Mouse (Mus musculus): Measurements from ENCODE around the gene Tecpr1. TPM values are rescaled to one million over a fixed set of nuclear protein-coding genes. Genes with fewer than 3 reads are reported as not detected.

The Tecpr1 gene
- polyA plus RNA-seq, 1 experiment from 2014 or later, result 15.4 TPM

GRCm38 (mm10) chr5:144146898-144147297 is 76.5 kb downstream of the Tecpr1 start:
- DNase-seq (ENCODE audit: low spot score) (no peak), ATAC-seq (ENCODE audit: low FRiP score, low TSS enrichment) (no peak)
- Histone ChIP-seq H3K27me3 (ENCODE audit: control insufficient read depth, insufficient read depth, low read length) (no peaks in the 10 kb centered on the region), H3K9ac (ENCODE audit: low read length) (no peak overlapping the region), H3K4me3 (ENCODE audit: low read depth, low read length) (no peak overlapping the region), H3K27ac (replicated peaks) (no peak overlapping the region), H3K36me3 (ENCODE audit: control insufficient read depth, insufficient read depth, low read length) (peaks cover 14% of the 10 kb centered on the region), H3K4me1 (replicated peaks; ENCODE audit: control insufficient read depth, insufficient read depth) (no peaks in the 10 kb centered on the region), H3K9me3 (ENCODE audit: control insufficient read depth, low read length) (no peaks in the 10 kb centered on the region), H3K4me2 (replicated peaks; ENCODE audit: low read depth) (no peak overlapping the region)
- TF ChIP-seq CTCF (IDR thresholded peaks at IDR 0.05; ENCODE audit: low read depth) (no peak), EP300 (optimal IDR thresholded peaks at IDR 0.05) (no peak)

Other genes starting within 250 kb of the Tecpr1 start
- 57.1 and 59.6 TPM in 2 replicates for gene Ccz1, start 208.7 kb downstream of the Tecpr1 start, polyA plus RNA-seq (2015; fragmentation: Nextera tagmentation; extraction: Ambion mirVana)
- 0.16 and 0.23 TPM in 2 replicates for gene Ocm, start 196.9 kb downstream of the Tecpr1 start, polyA plus RNA-seq (2015; fragmentation: Nextera tagmentation; extraction: Ambion mirVana)
- 3.8 and 4.1 TPM in 2 replicates for gene Lmtk2, start 123.2 kb downstream of the Tecpr1 start, polyA plus RNA-seq (2015; fragmentation: Nextera tagmentation; extraction: Ambion mirVana)
- 9.2 and 11.6 TPM in 2 replicates for gene Bhlha15, start 33.3 kb downstream of the Tecpr1 start, polyA plus RNA-seq (2015; fragmentation: Nextera tagmentation; extraction: Ambion mirVana)
- gene Bri3, start 20.8 kb upstream of the Tecpr1 start, polyA plus RNA-seq (2015; fragmentation: Nextera tagmentation; extraction: Ambion mirVana), result 197 and 214 TPM in 2 replicates
- 25.3 and 26.8 TPM in 2 replicates for gene Baiap2l1, start 134.5 kb upstream of the Tecpr1 start, polyA plus RNA-seq (2015; fragmentation: Nextera tagmentation; extraction: Ambion mirVana)